Mouse (Mus musculus): ENCODE results near the gene Lyrm7.

Lyrm7 gene

DNA sequence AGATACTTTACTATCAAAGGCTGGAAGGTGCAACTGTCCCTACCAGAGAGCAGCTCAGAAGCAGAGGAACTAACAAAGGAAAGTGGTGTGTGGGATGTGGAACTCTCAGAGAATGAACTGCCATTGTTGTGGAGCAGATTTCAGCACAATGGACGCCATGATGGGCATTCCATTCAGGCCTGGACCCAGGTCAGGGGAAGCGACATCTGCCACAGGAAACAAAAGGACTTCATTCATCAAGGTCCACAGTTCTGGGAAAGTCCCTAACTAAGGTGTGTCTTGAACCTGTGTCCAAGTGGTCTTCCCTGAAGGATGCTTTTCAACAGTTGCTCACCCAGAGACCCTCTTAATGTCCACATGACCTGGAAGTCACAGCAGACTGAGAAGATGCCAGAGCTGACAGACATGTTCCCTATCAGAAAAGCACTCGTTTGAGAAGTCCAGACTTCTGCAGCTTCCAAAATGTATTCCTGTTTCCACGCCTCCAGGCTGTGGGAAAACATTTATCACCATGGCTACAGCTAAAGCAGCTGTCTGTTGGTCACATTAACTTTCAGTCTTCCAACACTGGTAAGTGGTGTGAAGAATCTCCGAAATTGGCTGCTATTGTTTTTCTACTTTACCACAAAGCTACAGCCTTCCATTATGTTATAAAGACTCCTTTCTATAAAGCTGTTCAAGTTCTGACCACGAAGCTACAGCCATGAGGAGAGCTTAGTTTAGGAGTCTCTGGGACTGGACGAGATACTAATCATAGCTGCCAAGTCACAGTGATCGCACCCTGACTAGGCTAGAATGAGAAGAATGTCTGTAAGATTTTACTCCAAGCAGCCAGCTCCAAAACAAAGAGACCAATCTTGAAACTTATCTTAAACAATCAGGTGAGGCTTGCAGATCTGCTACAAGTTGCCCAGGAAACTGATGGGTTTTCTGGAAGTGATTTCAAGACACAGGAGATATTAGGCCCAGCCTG is 15.0 kb downstream of the Lyrm7 start:
- DNase-seq (ENCODE audit: low read depth, low spot score): no peak

DNA sequence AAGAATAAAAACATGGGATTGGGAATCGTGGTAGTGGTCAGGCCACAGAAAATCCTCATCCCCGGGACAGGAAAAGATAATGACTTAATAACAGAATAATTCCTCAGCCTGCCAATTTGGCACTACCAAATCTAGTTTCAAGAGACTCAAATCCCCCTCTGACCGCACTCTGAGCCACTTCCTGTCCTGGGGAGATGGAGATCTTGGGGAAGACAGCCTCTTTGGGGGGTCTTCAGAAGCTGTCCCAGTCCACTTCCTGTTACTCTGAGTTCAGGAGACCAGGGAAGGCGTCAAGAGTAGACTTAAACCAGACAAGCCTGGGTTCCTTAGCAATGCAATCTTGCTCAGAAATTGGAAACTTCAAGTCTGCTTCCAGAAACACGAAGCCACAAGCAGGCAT is 15.8 kb downstream of the Lyrm7 start:
- no peak for DNase-seq (ENCODE audit: low read depth, low spot score)

DNA sequence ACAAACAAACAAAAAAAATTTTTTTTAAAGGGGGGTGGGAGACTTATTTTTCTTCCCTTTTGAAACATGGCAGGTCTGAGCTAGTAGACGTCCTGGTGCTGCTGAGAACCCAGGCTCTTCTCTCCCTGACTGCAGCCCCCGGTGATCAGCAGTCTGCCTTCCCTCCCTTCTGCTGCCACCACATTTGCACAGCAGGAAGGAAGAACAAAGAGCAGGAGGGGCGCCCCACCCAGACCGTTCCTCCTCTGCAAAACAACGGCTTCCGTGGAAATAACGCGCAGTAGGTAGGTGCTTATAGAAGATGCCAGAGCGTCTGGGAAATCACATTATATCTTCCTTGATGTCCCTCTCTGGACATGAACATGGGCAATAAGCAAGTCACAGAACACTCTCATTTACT is 16.3 kb downstream of the Lyrm7 start:
- no peak for DNase-seq (ENCODE audit: low read depth, low spot score)

DNA sequence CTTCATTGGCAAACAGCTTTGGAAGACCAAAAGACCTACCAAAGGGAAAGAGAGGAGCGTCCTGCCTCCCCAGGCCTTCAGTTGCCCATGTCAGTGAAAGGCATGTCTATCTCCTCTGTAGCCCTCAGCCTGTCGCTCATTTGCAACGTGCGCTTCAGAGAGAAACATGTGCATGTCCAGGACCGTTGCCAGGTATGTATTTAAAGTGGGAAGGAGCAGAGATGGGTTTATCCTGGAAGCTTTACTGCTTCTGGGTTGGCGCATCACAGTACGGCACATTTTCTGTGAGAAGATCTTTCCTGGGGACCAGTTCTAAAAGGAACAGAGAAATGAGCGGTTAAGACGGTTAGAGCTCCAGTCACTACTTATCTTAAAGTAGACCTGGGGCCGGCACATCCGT is 19.8 kb downstream of the Lyrm7 start:
- no peak for DNase-seq (ENCODE audit: low read depth, low spot score)

DNA sequence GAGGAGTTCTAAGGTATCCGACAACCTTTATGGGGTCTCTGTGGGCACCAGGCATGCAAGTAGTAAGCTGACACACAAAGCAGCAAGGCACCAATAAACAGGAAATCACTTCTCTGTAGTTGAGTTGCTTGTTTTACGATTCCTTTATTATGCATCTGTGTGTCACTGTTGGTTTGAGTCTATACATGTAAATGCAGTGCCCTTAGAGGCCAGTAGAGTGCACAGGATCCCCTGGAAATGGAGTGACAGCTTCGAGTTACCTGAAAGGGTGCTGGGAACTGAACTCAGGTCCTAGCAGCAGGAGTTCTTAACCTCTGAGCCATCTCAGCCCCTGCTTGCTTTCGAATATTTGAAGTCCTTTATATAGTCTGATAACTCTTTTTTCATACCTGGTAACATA is 21.0 kb downstream of the Lyrm7 start:
- no peak for DNase-seq (ENCODE audit: low read depth, low spot score)

DNA sequence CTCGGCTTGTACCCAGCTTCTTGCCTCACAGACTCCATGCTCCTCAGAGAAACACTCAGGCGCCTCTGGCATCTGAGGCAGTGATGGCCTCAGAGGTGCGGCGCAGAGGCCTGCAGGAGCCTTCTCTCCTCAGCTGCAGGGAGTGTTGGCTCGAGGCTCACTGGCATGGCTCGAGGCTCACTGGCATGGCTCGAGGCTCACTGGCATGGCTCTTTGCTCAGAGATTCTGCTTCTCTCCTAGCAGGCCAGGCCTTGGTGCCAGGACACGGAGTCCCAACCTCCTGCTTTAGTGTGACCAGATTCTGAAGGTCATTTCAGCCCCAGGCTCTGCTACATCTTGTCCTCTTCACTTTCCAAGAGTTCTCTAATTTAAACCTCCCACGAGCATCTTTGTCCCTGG is 24.6 kb downstream of the Lyrm7 start:
- no peak for DNase-seq (ENCODE audit: low read depth, low spot score)

DNA sequence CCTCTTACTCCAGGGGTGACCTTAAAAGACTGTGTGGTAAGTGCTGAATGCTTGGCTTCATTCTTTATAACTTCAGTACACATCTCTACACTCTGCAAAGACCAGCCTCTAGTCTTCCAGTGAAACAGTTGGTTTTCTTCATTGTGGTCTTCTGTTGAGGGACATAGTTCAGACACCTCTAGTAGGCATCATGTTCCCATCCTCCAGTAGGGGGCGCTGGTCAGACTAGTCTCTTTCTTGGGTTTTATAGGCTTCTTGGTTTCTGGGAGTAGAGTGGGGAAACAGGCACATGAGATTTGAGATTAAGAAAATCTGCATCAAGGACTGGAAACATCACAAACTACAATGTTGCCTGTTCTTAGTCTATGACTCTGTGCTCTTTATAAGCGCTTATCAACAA is 26.1 kb downstream of the Lyrm7 start:
- DNase-seq (ENCODE audit: low read depth, low spot score): no peak

DNA sequence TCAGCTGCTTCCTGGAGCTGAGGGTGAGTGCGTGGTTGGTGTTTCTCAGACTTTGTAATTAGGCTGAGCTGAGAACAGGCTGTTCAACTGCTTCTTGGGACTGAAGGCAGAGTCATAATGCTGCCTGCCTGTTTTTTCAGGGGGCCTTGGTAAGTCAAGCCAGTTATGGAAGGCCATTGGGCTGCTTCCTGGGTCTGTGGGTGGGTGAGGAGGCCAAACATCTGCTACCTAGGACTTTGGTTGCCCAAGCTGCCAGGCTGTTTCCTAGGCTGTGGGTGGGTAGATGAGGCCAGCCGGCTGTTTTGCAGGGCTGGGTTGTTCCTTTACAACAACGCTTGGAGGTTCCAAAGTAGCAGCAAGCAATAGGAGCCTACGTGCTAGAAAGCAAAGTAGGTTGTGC is 26.9 kb downstream of the Lyrm7 start:
- no peak for DNase-seq (ENCODE audit: low read depth, low spot score)

DNA sequence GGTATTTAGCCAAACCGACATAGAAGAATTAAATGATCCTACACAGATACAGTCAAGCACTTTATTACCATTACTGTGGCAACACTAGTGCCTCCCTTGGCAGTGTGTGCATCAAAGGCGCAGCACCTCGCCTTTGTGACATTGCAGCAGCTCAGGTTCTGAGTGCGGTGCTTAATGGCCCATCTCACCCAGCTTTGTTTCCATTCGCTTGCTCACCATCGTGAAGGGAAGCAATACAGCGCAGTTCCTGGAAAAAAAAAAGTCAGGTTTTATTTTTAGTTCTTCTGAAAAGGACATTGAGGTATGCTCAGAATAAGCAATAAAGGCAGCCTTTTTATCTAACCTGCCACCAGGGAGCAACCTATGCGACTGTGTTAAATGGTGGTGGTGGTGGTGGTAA is 33.9 kb downstream of the Lyrm7 start:
- DNase-seq (ENCODE audit: low read depth, low spot score): no peak

DNA sequence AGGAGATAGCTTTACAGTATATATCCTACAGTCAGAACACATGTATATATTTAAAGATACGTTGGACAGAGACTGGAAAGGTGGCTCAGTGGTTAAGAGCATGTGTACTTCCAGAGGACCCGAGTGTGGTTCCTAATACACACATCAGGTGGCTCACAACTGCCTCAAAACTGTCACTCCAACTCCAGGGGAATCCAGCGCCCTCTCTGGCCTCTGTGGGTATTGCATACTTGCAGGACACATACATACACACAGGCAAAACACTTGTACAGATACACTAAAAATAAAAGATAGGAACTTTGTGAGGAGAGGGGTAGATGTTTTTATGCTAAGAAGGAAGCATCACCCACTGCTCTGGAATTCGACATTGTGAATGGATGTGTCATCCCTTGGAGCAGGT is 34.9 kb downstream of the Lyrm7 start:
- no peak for DNase-seq (ENCODE audit: low read depth, low spot score)

DNA sequence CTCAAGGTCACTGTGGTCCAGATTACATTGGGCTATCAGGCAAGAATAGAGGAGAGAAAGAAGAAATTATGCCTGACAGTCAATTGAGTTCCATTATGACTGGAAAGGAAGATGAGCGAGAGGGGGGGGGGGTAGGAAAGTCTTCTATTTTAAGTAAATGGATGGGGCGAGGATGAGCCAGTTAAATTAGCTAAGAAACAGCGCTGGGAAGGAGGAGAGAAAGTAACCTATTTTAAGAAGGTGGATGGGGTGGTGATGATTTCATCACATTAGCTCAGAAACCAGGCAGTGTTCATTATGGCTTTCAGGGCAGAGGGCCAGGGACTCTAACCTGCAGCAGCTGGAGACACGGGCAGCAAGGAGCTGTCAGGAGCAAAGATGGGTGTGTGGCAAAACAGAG is 37.2 kb downstream of the Lyrm7 start:
- no peak for DNase-seq (ENCODE audit: low read depth, low spot score)

DNA sequence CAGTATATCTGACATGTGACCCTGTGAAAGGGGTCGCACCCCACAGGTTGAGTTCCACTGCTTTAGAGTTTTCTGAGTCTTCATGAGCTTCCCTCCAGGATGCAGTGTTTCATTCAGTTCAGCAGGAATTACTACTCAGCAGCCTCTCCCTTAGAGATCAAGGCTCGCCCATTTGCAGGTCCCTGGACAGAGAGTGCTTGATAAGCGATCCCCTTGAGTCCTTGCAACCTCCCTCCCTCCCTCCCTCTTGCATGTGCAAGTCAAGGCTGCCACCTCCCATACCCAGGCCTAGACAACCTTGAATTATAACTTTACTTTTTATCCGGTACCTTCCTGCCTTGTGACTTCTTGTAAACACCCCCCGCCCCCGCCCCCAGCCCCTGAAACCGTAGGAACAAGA is 41.2 kb downstream of the Lyrm7 start:
- no peak for DNase-seq (ENCODE audit: low read depth, low spot score)

DNA sequence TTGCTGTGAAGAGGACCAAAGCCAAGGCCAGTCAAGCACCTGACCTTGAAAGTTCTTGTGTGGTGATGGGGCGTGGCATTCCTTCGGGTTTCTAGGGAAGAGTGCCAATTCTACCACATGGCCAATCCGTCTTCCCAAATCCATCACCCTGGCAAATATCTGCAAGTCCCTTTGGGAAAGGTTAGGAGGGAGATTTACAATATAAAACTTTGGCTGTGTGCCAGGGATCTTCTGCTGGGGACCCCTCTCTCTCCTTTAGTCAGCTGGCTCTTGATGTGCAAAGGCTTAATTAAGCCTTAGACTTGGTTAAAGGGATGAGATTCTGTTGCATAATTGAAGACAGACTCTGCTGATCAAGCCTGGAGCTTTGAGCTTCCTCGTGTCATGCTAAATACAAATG is 43.3 kb downstream of the Lyrm7 start:
- no peak for DNase-seq (ENCODE audit: low read depth, low spot score)

DNA sequence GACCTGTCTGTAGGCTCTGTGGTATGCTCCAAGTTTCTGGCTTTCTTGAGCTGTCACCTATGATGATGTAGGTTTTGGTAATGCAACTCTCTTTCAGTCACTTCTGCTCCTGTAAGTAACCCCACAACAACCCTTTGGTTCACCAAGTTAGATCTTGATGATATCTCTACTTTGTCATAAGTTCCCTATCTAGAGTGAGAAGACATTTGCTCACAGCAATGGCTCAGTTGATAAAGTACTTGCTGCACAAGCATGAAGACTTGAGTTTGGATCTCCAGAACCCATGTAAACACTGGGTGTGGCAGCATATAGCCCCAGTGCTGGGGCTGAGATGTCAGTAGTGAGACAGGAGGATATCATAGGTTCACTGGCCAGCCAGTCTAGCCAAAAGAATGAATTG is 45.1 kb downstream of the Lyrm7 start:
- no peak for DNase-seq (ENCODE audit: low read depth, low spot score)

DNA sequence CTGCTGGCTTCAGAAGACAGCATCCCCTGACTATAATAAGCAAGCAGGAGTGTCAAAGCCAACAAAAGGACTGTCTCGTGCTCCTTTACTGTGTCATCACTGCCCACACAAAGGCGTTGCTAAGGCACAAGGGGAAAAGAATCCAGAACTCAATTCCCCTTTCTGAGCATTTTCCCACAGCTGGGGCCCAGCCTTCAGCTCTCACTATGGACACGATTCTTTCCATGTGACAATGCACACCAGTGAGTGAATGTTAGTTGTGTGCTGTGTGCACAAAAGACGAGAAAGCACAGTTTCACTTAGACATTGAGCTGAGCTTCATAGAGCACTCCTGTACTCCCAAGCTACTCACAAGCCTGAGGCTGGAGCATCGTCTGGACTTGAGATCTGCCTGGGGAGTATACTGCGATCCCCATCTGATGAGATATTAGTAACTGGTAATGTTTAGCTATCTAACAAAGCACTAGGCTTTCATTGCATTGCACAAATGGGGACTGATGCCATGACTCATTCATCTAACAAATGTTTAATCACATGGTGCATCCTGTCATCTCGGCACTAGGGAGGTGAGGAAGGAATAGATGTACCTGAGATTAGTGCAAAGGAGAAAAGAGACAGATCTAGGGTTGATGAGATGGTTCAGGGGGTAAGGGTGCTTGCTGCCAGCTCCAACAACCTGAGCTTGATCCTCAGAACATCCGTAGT is 47.8 kb downstream of the Lyrm7 start:
- no peak for DNase-seq (ENCODE audit: low read depth, low spot score)

DNA sequence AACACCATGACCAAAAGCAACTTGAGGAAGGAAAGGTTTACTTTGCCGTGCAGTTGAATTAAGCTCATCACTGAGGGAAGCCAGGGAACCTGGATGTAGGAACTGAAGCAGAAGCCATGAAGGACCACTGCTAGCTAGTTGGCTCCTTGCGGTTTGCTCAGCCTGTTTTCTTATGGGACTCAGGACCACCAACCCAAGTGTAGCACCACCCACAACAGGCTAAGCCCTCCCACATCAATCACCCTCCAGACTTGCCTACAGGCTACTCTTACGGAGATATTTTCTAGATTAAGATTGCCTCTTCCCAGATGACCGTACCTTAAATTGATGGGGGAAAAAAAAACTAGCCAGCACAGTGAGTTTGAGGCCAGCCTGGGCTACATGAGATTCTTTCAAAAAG is 48.4 kb downstream of the Lyrm7 start:
- no peak for DNase-seq (ENCODE audit: low read depth, low spot score)

DNA sequence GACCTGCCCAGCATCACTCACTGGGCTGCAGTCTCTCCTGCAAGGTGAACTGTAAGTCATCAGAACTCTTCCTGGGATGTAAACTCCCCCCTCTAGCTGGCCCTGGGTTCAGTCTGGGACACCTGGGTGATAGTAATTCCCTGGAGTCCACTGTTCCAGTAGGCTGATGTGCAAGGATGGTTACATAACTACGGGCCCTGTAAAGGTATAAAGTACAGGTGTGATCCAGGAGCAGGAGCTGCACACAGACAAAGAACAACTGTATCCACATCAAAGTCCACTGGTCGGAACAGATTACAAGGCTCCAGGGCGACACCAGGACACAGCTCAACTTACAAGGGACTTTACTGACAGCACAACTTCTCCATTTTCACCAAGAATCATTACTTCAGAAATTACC is 49.7 kb downstream of the Lyrm7 start:
- no peak for DNase-seq (ENCODE audit: low read depth, low spot score)

DNA sequence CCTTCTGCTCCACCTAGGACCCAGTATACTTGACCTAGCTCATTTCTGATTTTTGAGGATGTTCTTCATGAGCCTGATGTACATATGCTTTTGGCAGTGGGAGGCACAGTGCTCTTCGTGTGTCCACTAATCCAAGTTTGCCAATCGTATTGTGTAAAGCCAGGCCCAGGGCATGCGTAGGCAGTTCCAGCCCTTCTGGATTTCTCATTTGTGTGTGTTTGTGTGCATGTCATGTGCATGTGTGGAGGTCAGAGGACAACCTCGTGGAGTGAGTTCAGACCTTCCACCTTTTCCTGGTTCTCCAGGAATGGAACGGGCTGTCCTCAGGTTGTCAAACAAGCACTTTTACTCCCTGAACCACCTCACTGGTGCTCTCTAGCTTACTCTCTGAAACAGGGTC is 51.1 kb downstream of the Lyrm7 start:
- DNase-seq (ENCODE audit: low read depth, low spot score): no peak

DNA sequence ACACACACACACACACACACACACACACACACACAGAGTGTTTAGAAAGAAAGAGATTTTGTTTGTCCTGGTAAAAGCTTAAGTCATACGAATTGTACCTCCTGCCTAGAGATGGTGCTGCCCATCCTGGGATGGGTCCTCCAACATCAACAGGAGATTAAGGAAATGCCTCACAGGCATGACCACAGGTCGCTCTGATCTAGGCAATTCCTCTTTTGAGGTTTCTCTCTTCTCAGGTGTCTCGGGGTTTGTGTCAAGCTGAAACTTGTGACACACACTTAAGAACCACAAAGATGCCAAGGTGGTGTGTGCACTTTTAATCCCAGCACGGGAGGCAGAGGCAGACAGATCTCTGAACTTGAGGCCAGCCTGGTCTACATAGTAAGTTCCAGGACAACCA is 52.5 kb downstream of the Lyrm7 start:
- DNase-seq (ENCODE audit: low read depth, low spot score): no peak

DNA sequence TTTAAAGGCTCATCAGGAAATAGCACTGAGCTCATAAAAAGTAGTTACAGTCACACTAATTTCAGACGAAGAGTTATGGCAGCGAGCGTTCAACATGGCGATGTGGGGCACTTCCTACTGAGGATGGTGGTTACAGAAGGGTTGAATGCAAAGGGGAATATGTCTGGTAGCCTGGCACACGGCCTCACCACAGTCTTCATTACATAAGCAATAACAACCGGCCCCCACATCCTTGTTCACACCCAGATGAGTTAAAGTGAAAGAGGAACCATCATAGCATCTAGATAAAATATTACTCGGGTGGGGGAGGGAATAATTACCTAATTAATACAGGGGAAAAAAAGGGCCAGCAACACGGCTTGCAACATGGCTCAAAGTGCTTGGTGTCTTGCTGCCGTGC is 53.0 kb downstream of the Lyrm7 start:
- DNase-seq (ENCODE audit: low read depth, low spot score): no peak

DNA sequence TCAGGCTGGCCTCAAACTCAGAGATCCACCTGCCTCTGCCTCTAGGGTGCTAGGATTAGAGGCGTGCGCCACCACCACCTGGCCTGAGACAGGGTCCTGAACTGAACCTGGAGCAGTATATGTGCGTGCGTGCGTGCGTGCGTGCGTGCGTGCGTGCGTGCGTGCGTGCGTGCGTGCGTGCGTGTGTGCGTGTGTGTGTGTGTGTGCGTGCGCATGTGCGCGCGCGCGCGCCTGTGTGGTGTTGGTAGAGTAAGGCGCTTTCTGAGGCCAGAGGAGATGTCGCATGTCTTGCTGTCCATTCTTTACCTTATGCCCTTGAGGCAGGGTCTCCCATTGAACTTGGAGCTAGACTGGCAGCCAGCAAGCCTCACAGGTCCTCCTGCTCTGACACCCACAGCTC is 53.8 kb downstream of the Lyrm7 start:
- DNase-seq (ENCODE audit: low read depth, low spot score): no peak

DNA sequence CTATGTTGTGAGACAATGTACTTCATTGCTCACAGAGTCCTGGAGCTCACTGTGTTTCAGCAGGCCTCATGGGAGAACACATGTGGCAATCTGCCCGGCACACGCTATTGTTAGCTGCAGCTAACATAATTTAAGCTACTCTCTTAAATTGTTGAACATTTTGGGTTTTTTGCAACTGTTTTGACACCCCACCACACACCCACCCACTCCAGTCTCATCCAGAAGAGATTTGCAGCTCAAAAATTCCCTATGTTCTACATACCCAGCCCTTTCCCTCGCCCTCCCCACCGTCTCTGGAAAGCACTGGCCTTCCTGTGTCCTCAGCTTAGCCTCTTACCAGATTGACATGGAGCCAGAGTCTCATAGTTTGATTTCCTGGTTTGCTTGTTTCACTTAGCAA is 55.5 kb downstream of the Lyrm7 start:
- no peak for DNase-seq (ENCODE audit: low read depth, low spot score)

DNA sequence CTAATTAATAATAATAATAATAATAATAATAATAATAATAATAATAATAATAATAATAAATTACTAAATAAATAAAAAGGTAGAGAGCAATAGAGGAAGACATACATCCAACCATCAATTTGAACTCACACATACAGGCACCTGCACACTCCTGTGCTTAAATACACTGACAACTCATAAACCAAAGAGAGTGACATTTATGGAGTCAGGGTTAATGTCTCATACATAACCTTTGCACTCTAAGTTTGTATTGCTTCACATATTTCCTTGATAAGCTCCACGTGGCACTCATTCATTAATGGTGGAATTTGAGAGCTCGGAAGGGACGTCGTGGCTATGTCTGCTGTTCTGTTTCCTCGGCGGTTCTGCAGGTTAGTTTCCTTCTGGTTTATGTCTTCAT is 58.1 kb downstream of the Lyrm7 start:
- no peak for DNase-seq (ENCODE audit: low read depth, low spot score)

All from forelimb bud, embryonic 11.5 days (tissue).